Mouse (Mus musculus): Measurements from ENCODE around the gene Gramd4. TPM values are rescaled to one million over a fixed set of nuclear protein-coding genes. Genes with fewer than 3 reads are reported as not detected.

The Gramd4 gene
- polyA plus RNA-seq, 1 experiment, result 15.0 TPM

DNA sequence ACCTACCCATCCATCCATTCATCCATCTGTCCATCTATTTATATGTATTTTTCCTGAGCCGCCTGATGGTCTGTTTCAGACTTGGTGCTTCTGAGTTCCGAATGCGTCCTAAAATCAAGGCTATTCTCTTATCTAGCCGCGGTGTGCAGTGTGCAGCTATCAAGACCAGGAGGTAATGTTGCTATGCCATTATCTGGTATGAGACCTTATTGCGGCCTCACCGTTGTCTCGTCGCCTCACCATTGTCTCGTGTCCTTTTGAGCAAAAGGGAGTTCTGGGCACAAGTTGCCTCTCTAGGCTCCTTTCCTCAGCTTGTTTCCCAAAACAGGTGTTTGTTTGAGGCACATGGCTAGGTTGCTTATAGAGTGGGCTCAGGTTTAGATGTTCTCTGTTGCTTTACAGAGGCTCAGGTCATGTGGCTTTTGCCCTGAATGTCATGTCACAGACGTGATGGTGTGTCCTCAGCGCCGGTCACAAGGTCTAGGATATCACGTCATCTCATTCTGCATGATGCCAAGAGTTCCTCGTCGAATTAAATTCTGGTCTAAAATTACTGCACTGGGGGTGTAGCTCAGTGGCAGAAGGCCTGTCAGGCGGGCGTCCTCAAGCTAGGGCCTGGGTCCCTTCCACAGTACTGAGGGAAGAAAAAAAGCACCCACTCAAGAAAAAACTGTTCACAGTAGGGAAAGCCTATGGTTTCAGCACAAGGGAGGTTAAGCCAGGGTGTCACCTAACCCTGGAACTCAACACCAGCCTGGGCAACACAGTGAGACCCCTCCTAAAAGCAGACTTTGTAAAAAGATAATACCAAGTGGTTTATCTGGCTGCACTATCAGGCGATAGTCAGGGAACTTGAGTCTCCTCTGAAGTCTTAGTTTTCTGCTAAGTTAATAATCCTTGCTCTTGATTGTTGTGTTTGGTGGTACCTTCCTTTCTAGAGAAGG lies 47.2 kb downstream of the Gramd4 start:
- Histone ChIP-seq H3K4me3 (no peak overlapping the region), H3K36me3 (ENCODE audit: control insufficient read depth, insufficient read depth) (peaks cover 4% of the 10 kb centered on the region), H3K27me3 (ENCODE audit: control insufficient read depth, insufficient read depth, insufficient read length) (no peaks in the 10 kb centered on the region), H3K4me2 (ENCODE audit: low read depth) (no peak overlapping the region), H3ac (ENCODE audit: control insufficient read depth, insufficient read length) (no peak overlapping the region), H3K79me2 (ENCODE audit: control insufficient read depth, insufficient read depth) (no peaks in the 10 kb centered on the region)
- TF ChIP-seq TCF3 (IDR thresholded peaks at IDR 0.05; ENCODE audit: insufficient read length, low read depth) (no peak), MAX (IDR thresholded peaks at IDR 0.05; ENCODE audit: low read depth) (no peak), POLR2AphosphoS2 (IDR thresholded peaks at IDR 0.05; ENCODE audit: insufficient read length, low read depth) (no peak), MYOG (IDR thresholded peaks at IDR 0.05; ENCODE audit: control insufficient read depth in 1 of 3, insufficient read depth in 1 of 3, insufficient read length in 2 of 3, low read depth in 2 of 3) (no peak)

DNA sequence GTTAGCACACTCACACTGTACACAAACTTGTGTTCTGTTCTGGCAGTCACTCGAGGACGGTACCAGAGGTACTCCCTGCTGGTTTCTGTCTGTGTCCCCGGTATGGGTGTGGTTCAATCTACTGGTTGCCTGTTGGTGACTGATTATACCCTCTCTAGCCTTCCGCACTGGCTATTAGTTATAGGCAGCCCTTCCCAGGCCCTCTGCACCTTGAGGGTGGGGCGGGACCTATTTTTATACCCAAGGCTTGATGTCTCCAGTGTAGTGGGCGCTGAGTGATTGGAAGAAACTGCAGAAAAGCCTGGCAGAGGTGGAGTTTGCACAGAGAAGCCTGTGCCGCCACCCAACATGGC lies 47.8 kb downstream of the Gramd4 start:
- TF ChIP-seq POLR2AphosphoS2 (IDR thresholded peaks at IDR 0.05; ENCODE audit: insufficient read length, low read depth) (no peak), USF1 (IDR thresholded peaks at IDR 0.05; ENCODE audit: low read depth) (no peak), MYOD1 (IDR thresholded peaks at IDR 0.05; ENCODE audit: control insufficient read depth in 1 of 3, insufficient read length in 2 of 3, low read depth in 2 of 3) (no peak), SRF (IDR thresholded peaks at IDR 0.05; ENCODE audit: control insufficient read depth, insufficient read length, low read depth) (no peak), E2F4 (IDR thresholded peaks at IDR 0.05; ENCODE audit: insufficient read depth) (no peak), CEBPB (IDR thresholded peaks at IDR 0.05; ENCODE audit: insufficient read depth, poor library complexity, severe bottlenecking) (no peak), MYOG (IDR thresholded peaks at IDR 0.05; ENCODE audit: control insufficient read depth in 1 of 3, insufficient read depth in 1 of 3, insufficient read length in 2 of 3, low read depth in 2 of 3) (no peak), POLR2A (IDR thresholded peaks at IDR 0.05; ENCODE audit: insufficient read length, low read depth) (no peak), REST (IDR thresholded peaks at IDR 0.05; ENCODE audit: insufficient read depth, insufficient read length) (no peak), TCF3 (IDR thresholded peaks at IDR 0.05; ENCODE audit: insufficient read length, low read depth) (no peak), TCF12 (IDR thresholded peaks at IDR 0.05; ENCODE audit: insufficient read depth, poor library complexity, severe bottlenecking) (no peak), MAX (IDR thresholded peaks at IDR 0.05; ENCODE audit: low read depth) (no peak)
- H3K4me2 ChIP-seq (ENCODE audit: low read depth), result no peak overlapping the region
- no peak overlapping the region for H3K4me3 ChIP-seq
- H3K79me2 ChIP-seq (ENCODE audit: control insufficient read depth, insufficient read depth), result no peaks in the 10 kb centered on the region
- H3ac ChIP-seq (ENCODE audit: control insufficient read depth, insufficient read length), result no peak overlapping the region
- no peaks in the 10 kb centered on the region for H3K27me3 ChIP-seq (ENCODE audit: control insufficient read depth, insufficient read depth, insufficient read length)
- peaks cover 4% of the 10 kb centered on the region for H3K36me3 ChIP-seq (ENCODE audit: control insufficient read depth, insufficient read depth)

DNA sequence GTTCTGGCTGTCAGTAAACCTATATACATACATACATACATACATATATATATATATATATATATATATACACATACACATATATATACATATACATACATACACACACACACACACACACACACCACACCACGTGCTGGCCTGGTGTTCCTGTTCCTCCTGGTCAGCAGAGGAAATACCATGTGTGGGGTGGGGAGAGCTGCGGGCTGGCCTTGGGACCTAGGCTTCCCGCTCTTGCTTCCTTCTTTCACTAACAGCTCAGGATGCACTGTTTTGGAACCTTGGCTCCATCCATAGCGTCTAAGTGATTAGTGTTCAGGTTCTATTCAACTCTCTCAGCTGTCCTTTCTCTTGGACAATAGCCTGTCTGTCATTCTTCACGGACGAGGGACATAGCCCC lies 48.3 kb downstream of the Gramd4 start:
- H3K36me3 ChIP-seq (ENCODE audit: control insufficient read depth, insufficient read depth), result peaks cover 4% of the 10 kb centered on the region
- no peak overlapping the region for H3K4me2 ChIP-seq (ENCODE audit: low read depth)
- no peak overlapping the region for H3K4me3 ChIP-seq
- H3K79me2 ChIP-seq (ENCODE audit: control insufficient read depth, insufficient read depth), result no peaks in the 10 kb centered on the region
- TF ChIP-seq MAX (IDR thresholded peaks at IDR 0.05; ENCODE audit: low read depth) (no peak), TCF3 (IDR thresholded peaks at IDR 0.05; ENCODE audit: insufficient read length, low read depth) (no peak), TCF12 (IDR thresholded peaks at IDR 0.05; ENCODE audit: insufficient read depth, poor library complexity, severe bottlenecking) (no peak), REST (IDR thresholded peaks at IDR 0.05; ENCODE audit: insufficient read depth, insufficient read length) (no peak), USF1 (IDR thresholded peaks at IDR 0.05; ENCODE audit: low read depth) (no peak), CEBPB (IDR thresholded peaks at IDR 0.05; ENCODE audit: insufficient read depth, poor library complexity, severe bottlenecking) (no peak), POLR2AphosphoS2 (IDR thresholded peaks at IDR 0.05; ENCODE audit: insufficient read length, low read depth) (no peak), MYOG (IDR thresholded peaks at IDR 0.05; ENCODE audit: control insufficient read depth in 1 of 3, insufficient read depth in 1 of 3, insufficient read length in 2 of 3, low read depth in 2 of 3) (no peak), MYOD1 (IDR thresholded peaks at IDR 0.05; ENCODE audit: control insufficient read depth in 1 of 3, insufficient read length in 2 of 3, low read depth in 2 of 3) (no peak), POLR2A (IDR thresholded peaks at IDR 0.05; ENCODE audit: insufficient read length, low read depth) (no peak), E2F4 (IDR thresholded peaks at IDR 0.05; ENCODE audit: insufficient read depth) (no peak), SRF (IDR thresholded peaks at IDR 0.05; ENCODE audit: control insufficient read depth, insufficient read length, low read depth) (no peak)
- H3ac ChIP-seq (ENCODE audit: control insufficient read depth, insufficient read length), result no peak overlapping the region
- no peaks in the 10 kb centered on the region for H3K27me3 ChIP-seq (ENCODE audit: control insufficient read depth, insufficient read depth, insufficient read length)

DNA sequence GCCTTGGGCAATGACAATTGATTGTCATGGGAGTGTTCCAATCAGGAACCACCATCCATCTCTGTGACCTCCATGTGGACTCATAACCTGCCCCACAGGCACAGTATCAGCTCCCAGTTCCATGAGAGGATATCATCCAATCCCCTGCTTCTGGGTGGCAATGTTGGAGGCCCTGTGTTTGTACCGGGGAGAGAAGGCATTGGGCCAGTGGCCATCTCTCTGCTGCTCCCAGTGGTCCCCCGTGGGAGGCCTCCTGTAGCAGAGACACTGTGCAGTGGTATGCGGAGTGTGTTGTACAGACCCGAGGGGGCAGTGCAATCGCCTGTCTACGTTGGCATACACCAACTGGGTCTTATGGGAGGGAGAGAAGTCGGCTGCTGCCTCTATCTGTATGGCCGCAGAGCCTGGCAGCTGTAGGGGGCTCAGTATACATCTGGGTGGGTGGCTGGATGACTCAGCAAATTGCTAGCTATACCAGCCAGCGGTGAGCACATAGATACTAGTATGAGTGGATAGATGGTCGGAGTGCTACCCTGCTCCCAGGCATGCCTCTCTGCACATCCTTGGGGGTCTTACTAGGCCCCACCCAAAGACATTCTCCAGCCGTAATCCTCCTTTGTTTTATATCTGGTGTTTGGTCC lies 50.5 kb downstream of the Gramd4 start:
- Histone ChIP-seq H3K36me3 (ENCODE audit: control insufficient read depth, insufficient read depth) (peaks cover 4% of the 10 kb centered on the region), H3K4me2 (ENCODE audit: low read depth) (no peak overlapping the region)

DNA sequence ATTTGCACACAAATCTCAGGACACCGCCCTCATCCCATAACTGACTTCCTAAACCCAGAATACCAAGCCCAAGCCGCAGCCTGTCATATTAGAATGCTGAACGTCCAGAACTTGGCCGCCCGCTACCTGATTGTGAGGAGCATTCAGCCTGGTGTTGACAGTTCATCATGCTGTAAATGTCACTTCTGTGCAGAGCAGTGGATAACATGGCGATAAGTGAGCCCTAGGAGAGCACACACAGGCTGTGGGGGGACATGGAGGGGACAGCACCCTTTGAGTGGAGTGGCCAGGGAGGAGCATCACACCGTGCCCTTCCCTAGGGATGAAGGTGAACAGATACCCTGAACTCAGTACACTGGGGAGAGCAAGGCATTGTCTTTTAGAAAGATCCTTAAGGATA lies 51.8 kb downstream of the Gramd4 start:
- no peaks in the 10 kb centered on the region for H3K79me2 ChIP-seq (ENCODE audit: control insufficient read depth, insufficient read depth)
- H3ac ChIP-seq (ENCODE audit: control insufficient read depth, insufficient read length), result no peak overlapping the region
- peaks cover 4% of the 10 kb centered on the region for H3K36me3 ChIP-seq (ENCODE audit: control insufficient read depth, insufficient read depth)
- H3K27me3 ChIP-seq (ENCODE audit: control insufficient read depth, insufficient read depth, insufficient read length), result no peaks in the 10 kb centered on the region
- no peak overlapping the region for H3K4me2 ChIP-seq (ENCODE audit: low read depth)
- H3K4me3 ChIP-seq, result no peak overlapping the region
- TF ChIP-seq USF1 (IDR thresholded peaks at IDR 0.05; ENCODE audit: low read depth), result no peak
- TF ChIP-seq TCF12 (IDR thresholded peaks at IDR 0.05; ENCODE audit: insufficient read depth, poor library complexity, severe bottlenecking), result no peak

More for the DNA sequence above, 50.5 kb downstream of the Gramd4 start:
- no peak for TF ChIP-seq MAX (IDR thresholded peaks at IDR 0.05; ENCODE audit: low read depth)
- no peak for TF ChIP-seq CEBPB (IDR thresholded peaks at IDR 0.05; ENCODE audit: insufficient read depth, poor library complexity, severe bottlenecking)
- H3K4me3 ChIP-seq, result no peak overlapping the region
- no peaks in the 10 kb centered on the region for H3K79me2 ChIP-seq (ENCODE audit: control insufficient read depth, insufficient read depth)
- H3K27me3 ChIP-seq (ENCODE audit: control insufficient read depth, insufficient read depth, insufficient read length), result no peaks in the 10 kb centered on the region
- H3ac ChIP-seq (ENCODE audit: control insufficient read depth, insufficient read length), result no peak overlapping the region

Data from myocyte (in vitro differentiated cells).